Mouse (Mus musculus) liver, embryonic 16.5 days (tissue): Measurements from ENCODE around the gene Glcci1. TPM values are rescaled to one million over a fixed set of nuclear protein-coding genes. Genes with fewer than 3 reads are reported as not detected.

Experiments
- ATAC-seq: fragments of 200-750 bp; cut with Nextera tagmentation; 2 replicates; pipeline ENCODE4 v1.8.0; 2017; ENCODE audit warnings: low read depth, mild to moderate bottlenecking, moderate number of reproducible peaks, moderate library complexity
- H3K27ac ChIP-seq: fragments of 300-500 bp; sonication (generic); 2 replicates; pipeline ENCODE4 v1.5.1; 2014; ENCODE audit warnings: mild to moderate bottlenecking, low read length
- H3K27me3 ChIP-seq: fragments of 300-500 bp; sonication (generic); 2 replicates; pipeline ENCODE4 v1.6.1; 2014; ENCODE audit warnings: low read depth, low read length, mixed read lengths; ENCODE audit not compliant: control insufficient read depth, insufficient read depth
- H3K36me3 ChIP-seq: fragments of 300-500 bp; sonication (generic); 2 replicates; pipeline ENCODE4 v1.6.1; 2014; ENCODE audit warnings: mild to moderate bottlenecking; ENCODE audit not compliant: control insufficient read depth, insufficient read depth
- H3K4me1 ChIP-seq: fragments of 300-500 bp; sonication (generic); 2 replicates; pipeline ENCODE4 v1.6.1; 2014; ENCODE audit warnings: low read depth, low read length, mixed read lengths; ENCODE audit not compliant: control insufficient read depth
- H3K4me2 ChIP-seq: fragments of 300-500 bp; sonication (generic); 2 replicates; pipeline ENCODE4 v1.6.1; 2014; ENCODE audit warnings: low read depth, low read length, mixed read lengths
- H3K4me3 ChIP-seq: fragments of 300-500 bp; sonication (generic); 2 replicates; pipeline ENCODE4 v1.5.1; 2014; ENCODE audit warnings: low read depth, mild to moderate bottlenecking, low read length
- H3K9ac ChIP-seq: fragments of 300-500 bp; sonication (generic); 2 replicates; pipeline ENCODE4 v1.6.1; 2014; ENCODE audit warnings: low read depth, low read length
- H3K9me3 ChIP-seq: fragments of 300-500 bp; sonication (generic); replicated peaks from 2 replicates; pipeline ENCODE4 v1.6.1; 2016; ENCODE audit warnings: low read length; ENCODE audit not compliant: control insufficient read depth
- WGBS: fragments of 180-500 bp; shearing (Covaris S2); extraction: QIAGEN DNeasy Blood & Tissue Kit; methylation state at CpG from one replicate; pipeline ENCODE4 v1.1.7; 2014; ENCODE audit not compliant: insufficient replicate concordance; 5-methylcytosine and 5-hydroxymethylcytosine counted together
- polyA plus RNA-seq: library from polyadenylated mRNA; unstranded; fragments of >200 nt; fragmentation: Nextera tagmentation; extraction: Ambion mirVana; gene quantifications from 2 replicates; pipeline ENCODE4 v1.2.1, GENCODE M21; 2015

Glcci1 gene
- polyA plus RNA-seq, 1 experiment from 2014 or later, result 1.2 TPM

DNA sequence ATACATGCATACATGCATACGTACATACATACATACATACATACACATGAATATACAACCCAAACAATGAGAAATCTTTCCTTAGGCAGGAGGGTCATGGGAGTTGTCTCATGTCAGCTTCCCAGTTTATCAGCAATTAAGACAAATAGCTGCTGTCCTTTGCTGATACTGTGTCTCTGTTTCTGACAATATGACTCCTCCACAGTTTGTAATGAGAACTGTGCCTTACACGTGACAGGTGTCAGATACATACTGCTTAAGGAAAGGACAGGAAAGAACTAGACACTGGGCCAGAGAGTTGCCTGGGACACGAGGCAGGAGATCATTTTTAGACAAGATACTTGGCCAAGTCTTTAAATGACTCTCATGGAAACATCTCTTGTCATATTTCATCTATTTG lies 35.1 kb upstream of the Glcci1 start:
- H3K4me2 ChIP-seq, result no peak overlapping the region
- H3K27me3 ChIP-seq, result no peaks in the 10 kb centered on the region
- H3K27ac ChIP-seq, result no peak overlapping the region
- H3K4me1 ChIP-seq, result no peaks in the 10 kb centered on the region
- WGBS, result 40% methylated on average over 3 of the region's 3 CpGs
- H3K4me3 ChIP-seq, result no peak overlapping the region
- peak; percentile 48 for ATAC-seq
- no peaks in the 10 kb centered on the region for H3K36me3 ChIP-seq
- H3K9me3 ChIP-seq, result no peaks in the 10 kb centered on the region
- H3K9ac ChIP-seq, result no peak overlapping the region

GRCm38 (mm10) chr6:8474820-8475219 lies 34.6 kb upstream of the Glcci1 start:
- no peak overlapping the region for H3K9ac ChIP-seq
- H3K27ac ChIP-seq, result no peak overlapping the region
- no peak overlapping the region for H3K4me3 ChIP-seq
- no peak overlapping the region for H3K4me2 ChIP-seq
- WGBS, result 67% methylated on average over 4 of the region's 4 CpGs
- H3K27me3 ChIP-seq, result no peaks in the 10 kb centered on the region
- no peaks in the 10 kb centered on the region for H3K9me3 ChIP-seq
- no peaks in the 10 kb centered on the region for H3K4me1 ChIP-seq
- H3K36me3 ChIP-seq, result no peaks in the 10 kb centered on the region
- ATAC-seq, result no peak

- no peaks in the 10 kb centered on the region for H3K36me3 ChIP-seq
- no peak for ATAC-seq
- H3K9ac ChIP-seq, result no peak overlapping the region
- H3K4me3 ChIP-seq, result no peak overlapping the region
- no peak overlapping the region for H3K4me2 ChIP-seq
- no peaks in the 10 kb centered on the region for H3K27me3 ChIP-seq
- no peak overlapping the region for H3K27ac ChIP-seq
- no peaks in the 10 kb centered on the region; the same call in 1 of the 2 replicates for H3K4me1 ChIP-seq
- 78% methylated on average over 1 of the region's 1 CpGs for WGBS
- no peaks in the 10 kb centered on the region for H3K9me3 ChIP-seq
These were observed 30.2 kb upstream of the Glcci1 start for GRCm38 (mm10) chr6:8479176-8479575.

DNA sequence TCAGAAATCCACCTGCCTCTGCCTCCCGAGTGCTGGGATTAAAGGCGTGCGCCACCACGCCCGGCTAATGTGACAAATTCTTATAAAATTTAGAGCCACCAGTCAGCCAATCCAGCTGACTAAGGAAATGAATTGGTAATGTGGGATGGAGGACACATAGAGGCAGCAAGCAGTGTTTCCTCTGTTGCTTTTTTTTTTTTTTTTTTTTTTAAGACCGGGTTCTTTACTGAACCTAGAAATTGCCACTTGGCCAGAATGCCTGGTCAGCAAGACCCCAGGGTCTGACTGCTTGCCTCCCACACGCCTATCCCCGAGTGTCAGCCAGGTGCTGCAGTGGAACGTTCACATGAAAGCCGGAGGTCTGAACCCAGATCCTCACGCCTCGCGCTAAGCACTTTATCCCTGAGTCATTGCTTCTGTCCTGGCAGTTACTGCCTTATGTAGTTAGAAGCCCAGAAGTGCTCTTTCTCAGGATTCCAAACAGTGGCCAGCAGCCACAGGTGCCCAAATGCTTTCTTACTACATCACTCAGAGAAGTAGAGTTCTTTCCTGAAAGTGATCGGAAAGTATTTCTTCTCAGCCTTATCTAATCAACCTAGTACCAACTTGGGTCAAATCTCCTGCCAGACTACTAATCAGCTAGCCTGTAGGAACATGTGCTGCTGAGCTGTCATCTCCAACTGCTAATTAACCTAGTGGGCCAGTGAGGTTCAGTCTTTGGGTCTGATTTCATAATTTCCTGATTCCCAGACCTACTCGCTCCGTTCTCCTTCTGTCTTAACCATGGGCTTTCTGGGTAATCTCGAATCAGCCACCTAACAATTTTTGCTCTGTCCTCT lies 24.7 kb upstream of the Glcci1 start:
- H3K36me3 ChIP-seq, result no peaks in the 10 kb centered on the region
- WGBS, result 61% methylated on average over 17 of the region's 17 CpGs
- H3K9me3 ChIP-seq, result no peaks in the 10 kb centered on the region
- peak; percentile 76 for ATAC-seq
- peaks cover 33% of the 10 kb centered on the region for H3K4me1 ChIP-seq
- no peaks in the 10 kb centered on the region for H3K27me3 ChIP-seq
- no peak overlapping the region for H3K9ac ChIP-seq
- peak overlapping the region; percentile 4; the same call in 1 of the 2 replicates for H3K4me2 ChIP-seq
- H3K27ac ChIP-seq, result peak overlapping the region; percentile 66; the same call in 1 of the 2 replicates
- H3K4me3 ChIP-seq, result no peak overlapping the region

DNA sequence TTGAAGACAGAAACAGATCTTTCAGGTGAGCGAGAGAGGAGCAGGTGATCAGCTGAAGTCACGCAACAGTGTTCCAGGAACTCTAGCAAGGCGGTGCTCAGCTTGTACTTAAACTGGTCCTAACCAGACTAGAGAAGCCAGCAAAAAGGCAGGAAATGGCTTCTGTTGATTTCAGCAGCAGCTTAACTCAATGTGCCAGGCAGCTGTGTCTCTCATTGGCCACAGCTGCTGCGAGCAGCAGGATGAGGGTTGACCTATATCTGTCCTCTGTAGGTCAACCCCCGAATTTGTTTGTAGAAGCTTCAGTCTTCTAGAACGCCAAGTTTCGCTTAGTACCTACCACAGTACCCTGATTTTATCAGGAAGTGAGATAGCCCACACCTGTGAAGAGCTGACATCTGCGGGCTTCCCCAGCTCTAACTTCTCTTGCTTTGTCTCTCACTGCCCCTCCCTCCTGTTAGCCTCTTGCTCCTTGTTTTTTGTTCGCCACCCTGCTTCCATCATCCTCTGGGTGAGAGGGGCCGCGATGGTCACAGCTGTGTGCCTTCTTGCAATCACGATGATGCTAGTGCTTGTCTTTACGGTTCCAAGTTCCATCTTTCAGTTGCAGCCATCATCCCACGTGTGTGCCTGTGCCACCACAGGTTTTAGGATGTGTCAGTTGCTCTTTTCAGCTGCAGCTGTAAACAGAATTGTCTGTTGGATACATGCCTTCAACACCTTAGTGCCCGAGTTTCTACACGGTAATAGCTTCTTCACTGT lies 23.8 kb upstream of the Glcci1 start:
- ATAC-seq, result peak; percentile 4; the same call in 1 of the 2 replicates
- peaks cover 33% of the 10 kb centered on the region for H3K4me1 ChIP-seq
- H3K4me2 ChIP-seq, result 0 out of 2 replicates have a peak overlapping the region, but pooled peaks have one; percentile 4
- H3K27me3 ChIP-seq, result no peaks in the 10 kb centered on the region
- H3K27ac ChIP-seq, result peak overlapping the region; percentile 66; the same call in 1 of the 2 replicates
- no peak overlapping the region for H3K9ac ChIP-seq
- no peaks in the 10 kb centered on the region for H3K9me3 ChIP-seq
- H3K36me3 ChIP-seq, result no peaks in the 10 kb centered on the region
- no peak overlapping the region for H3K4me3 ChIP-seq
- WGBS, result 63% methylated on average over 16 of the region's 16 CpGs

- H3K4me1 ChIP-seq, result peaks cover 33% of the 10 kb centered on the region
- H3K9me3 ChIP-seq, result no peaks in the 10 kb centered on the region
- H3K36me3 ChIP-seq, result no peaks in the 10 kb centered on the region
- H3K4me3 ChIP-seq, result no peak overlapping the region; the same call in 1 of the 2 replicates
- peak overlapping the region; percentile 42 for H3K9ac ChIP-seq
- H3K4me2 ChIP-seq, result peak overlapping the region; percentile 61
- no peak for ATAC-seq
- H3K27me3 ChIP-seq, result no peaks in the 10 kb centered on the region
- WGBS, result 83% methylated on average over 17 of the region's 17 CpGs
- H3K27ac ChIP-seq, result peak overlapping the region; percentile 88
These were observed 22.9 kb upstream of the Glcci1 start for GRCm38 (mm10) chr6:8486391-8487043.

GRCm38 (mm10) chr6:8487044-8487853 lies 22.2 kb upstream of the Glcci1 start:
- Histone ChIP-seq H3K4me1 (peaks cover 33% of the 10 kb centered on the region), H3K9me3 (no peaks in the 10 kb centered on the region), H3K36me3 (no peaks in the 10 kb centered on the region), H3K9ac (peak overlapping the region; percentile 42), H3K4me3 (peak overlapping the region; percentile 35), H3K27me3 (no peaks in the 10 kb centered on the region), H3K4me2 (peak overlapping the region; percentile 61), H3K27ac (peak overlapping the region; percentile 88)
- 35% methylated on average over 20 of the region's 20 CpGs for WGBS
- ATAC-seq, result peak; percentile 84

DNA sequence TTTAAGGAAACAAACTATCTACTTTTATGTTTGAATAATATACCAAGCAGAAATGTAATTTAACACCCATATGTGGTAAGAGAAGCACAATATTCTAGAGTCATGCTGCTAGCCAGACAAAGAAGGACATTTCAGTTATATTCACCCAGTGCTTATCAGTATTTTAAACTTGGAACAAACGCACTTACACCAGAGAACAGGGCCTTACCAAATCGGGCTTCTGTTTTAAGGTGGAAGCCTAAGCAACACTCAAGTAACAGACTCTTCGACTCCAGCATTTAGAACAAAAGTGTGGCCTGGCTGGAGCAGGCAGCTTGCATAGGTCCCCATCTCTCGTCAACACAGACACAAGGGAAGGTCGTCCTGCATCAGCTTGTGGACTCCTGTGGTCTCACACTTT lies 21.2 kb upstream of the Glcci1 start:
- Histone ChIP-seq H3K27me3 (no peaks in the 10 kb centered on the region), H3K36me3 (no peaks in the 10 kb centered on the region), H3K9me3 (no peaks in the 10 kb centered on the region), H3K4me1 (peaks cover 33% of the 10 kb centered on the region), H3K27ac (peak overlapping the region; percentile 79), H3K9ac (no peak overlapping the region), H3K4me2 (no peak overlapping the region), H3K4me3 (no peak overlapping the region)
- 19% methylated on average over 5 of the region's 5 CpGs for WGBS
- ATAC-seq, result no peak
